Mouse (Mus musculus): ENCODE measurements at regions not wholly inside any gene's neighbourhood (a gene's known extent, or its start where the extent isn't known, plus 50 kb on each side); places are given as distances from the start of the nearest gene placed in this dataset.

DNA sequence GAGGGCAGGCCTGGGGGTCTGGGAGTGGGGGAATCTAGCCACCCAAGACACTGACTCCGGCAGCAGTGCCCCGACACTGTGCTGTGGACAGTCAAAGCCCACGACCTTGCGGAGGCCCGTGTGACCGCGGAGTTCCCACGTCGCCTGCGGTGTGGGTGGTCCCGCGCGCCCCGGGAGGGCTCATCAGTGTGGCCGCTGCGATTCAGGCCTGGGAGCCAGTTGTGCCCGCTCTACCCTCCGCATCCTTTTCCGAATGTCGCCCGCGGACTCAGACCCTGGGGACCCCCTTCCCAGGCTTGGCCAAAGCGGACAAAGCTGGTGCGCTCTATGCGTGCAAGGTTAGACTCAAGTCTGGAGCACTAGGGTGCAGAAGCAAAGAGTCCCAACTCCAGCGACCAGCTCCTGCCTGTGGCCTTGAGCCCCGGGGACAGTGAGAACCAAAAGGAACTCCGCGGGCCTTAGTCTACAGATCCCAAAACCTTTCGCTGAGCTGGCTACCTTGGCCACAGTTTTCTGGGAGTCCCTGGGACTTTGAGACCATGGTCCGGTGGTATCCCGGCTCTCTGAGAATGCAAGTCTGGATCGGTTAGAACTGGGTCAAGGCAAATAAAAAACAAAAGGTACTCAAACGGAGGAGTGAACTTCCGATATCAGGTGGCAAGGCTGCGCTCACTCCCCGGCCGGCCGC is 90.1 kb upstream of the Dio3 start:
- DNase-seq: no peak

DNA sequence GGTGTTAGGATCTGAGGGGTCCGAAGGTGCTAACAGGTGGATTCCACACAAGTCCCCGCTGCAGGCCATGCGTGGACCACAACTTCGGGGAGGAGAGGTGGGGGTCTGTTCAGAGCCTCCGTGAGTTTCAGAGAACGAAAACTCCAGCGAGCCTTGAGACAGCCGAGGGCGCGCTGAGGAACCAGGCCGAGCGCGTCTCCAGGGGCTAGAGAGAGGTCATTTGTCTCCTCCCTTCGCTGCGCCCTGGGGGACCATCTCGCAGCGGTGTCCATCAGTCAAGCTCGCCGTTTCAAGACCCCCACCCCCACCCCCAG is 89.6 kb upstream of the Dio3 start:
- no peak for DNase-seq

DNA sequence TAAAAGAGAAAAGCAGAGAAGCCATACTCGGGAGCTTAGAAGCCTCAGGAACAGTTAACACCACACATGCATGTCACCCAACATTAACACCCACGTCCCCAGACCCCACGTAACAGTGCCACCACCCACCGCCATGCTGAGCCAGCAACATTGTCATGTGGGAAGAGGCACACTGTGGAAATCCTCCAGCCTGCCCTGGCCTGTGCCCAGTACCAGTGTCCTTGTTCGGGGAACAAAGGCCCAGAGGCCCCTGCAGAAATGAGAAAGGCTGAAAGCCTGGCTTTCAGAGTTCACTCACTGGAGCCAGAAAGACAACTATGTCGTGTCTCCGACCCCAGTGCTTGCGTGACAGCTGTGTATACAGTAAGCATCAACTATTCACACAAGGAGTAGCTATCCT is 86.7 kb upstream of the Dio3 start:
- DNase-seq: no peak

DNA sequence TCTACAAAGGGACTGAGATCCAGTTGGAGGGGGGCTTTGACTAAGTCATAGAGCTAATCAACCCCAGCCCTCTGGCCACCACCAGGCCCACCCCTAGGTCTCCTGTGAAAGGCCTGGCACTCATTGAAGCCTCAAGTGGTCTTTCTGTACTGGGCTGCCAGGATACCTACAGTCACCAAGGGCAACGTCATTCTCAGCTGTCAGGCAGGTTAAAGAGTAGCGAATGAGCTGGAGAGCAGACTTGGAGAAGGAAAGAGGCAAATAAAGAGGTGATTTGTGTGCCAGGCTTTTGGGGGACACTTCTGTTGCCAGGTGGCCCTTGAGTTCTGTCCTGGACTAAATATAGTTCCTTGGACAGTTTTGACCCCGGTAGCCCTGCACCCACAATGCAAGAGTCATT is 81.5 kb upstream of the Dio3 start:
- no peak for DNase-seq

DNA sequence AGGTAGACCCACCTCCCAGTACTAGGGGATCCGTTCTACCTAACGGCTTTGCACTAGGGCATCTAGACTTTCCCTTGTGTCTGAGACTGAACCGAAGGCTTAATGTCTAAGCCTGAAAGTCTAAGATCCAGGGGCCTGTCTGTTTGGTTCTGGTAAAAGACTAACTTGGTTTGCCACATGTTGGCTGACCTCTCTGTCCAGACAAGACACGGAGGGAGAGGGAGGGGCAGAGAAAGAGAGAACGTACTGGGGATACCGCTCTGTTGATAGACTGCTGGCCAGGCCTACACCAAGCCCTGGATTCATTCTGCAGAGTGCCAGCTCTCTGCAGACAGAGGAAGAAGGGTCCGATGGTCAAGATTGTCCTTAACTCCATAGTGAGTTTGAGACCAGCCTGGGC is 78.4 kb upstream of the Dio3 start:
- DNase-seq: no peak

DNA sequence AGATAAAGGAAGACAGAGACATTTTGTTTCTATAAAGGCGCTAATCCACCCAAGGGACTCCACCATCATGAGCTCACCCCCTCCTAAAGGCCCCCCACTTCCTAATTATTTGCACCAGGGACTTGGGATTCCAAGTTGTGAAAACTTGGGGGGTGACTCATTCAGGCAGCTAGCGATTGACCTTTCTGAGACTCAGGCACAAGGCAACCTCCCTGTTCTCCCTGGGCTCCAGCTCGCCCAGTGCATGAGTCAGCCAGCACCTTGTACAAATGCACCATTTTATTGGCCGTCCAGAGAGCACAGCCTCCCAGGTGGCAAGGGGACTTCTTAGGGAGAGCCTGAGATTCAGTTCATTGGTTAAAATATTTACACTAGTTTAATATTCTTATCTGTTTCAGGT is 78.0 kb upstream of the Dio3 start:
- DNase-seq: no peak

DNA sequence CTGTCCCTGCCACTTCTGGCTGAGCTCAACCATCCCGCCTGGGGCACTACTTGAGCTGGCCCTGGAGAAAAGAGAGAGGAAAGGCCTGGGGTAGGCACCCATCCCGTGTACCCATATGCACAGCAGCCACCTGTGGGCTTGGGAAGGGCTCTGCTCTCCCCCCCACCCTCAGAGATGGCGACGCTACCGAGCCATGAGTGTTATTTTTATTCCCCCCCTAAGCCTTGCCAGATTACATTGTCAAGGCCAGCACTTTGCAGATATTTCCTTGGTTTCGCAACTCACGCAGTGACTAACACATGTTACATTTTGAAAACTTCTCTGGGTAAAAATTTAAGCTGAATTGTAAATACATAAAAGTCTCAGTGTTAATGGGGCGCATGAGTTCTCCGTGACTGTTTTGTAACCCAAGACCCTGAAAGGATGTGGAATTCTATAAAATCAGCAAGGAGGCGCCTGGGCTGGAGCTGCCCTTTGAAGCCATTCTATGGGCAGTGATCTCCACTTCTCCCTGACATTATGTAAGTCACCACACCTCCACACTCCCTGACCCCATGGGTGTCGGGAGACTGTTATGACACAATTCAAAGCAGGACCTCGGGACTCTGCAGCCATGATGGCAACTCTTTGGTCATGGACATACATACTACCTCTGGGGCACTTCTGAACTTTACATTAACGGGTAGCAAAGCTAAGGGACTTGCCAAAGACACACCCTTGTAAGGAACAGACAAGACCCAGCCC is 75.4 kb upstream of the Dio3 start:
- DNase-seq: no peak

DNA sequence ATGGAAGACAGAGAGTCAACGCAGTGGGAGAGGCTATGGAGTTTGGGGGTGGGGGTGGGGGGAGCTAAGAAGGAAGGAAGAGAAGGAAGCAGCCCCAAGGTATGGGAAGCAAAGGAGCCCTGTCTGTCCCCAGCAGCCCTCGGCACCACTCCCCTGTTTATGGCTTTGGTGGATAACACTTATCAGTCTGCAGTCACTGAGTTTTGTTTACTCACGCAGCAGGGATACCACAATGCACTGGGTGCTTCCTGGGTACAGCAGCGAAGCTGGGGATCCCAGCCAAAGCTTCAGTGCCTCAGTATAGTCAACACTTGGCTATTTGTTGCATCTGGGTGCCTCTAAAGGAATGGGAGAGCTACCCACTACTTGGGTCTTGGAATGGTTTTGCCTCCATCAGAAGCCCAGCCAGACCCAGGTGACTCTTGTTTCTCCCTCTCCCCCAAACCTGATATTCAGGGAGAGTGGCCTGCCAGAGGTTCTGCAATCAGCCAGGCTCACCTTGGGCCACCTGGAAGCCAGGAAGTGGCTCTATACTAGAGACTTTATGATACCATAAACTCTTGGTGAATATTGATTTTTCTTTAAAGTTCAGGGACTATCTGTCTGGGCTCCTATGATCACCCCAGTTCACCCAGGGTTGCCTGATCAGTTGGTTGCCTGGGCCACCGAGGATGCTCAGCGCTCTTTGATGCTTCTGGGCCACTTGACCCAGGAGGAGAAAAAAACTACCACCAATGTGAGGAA is 74.5 kb upstream of the Dio3 start:
- DNase-seq: no peak

DNA sequence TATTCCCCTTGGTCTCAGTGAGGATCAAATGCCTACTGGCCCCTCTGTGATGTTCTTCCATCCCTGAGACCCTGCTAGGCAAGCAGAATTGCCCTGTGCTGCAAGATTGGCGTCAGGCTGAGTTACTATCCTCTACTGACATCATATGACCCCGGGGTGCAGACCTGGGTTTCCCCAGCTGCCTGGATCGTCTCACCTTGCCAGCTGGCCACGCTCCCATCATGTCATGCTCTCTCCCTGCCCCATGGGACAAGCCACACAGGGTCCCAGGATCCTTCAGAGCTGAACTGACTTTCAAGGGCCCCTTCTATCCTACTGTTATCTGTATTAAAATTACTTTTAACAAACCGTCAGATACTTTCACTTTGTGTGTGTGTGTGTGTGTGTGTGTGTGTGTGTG is 72.6 kb upstream of the Dio3 start:
- no peak for DNase-seq

DNA sequence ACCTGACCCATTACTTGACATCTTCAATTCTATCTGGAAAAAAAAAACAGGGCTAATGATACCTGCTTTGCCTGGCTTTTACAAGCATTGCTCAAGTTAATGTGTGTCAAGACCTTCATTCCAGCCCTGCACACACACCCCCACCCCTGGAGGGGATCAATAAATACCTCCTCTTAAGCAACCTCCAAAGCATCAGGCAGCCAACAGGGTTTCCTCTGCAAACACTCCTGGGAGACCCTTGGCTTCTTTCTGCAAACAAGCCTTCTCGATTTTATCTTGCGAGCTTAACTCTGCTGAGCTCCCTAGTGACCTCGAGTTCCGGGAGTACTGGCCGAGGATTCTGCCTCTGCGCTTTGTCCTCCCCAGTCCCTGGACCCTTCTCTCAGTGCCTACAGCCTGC is 72.1 kb upstream of the Dio3 start:
- no peak for DNase-seq

DNA sequence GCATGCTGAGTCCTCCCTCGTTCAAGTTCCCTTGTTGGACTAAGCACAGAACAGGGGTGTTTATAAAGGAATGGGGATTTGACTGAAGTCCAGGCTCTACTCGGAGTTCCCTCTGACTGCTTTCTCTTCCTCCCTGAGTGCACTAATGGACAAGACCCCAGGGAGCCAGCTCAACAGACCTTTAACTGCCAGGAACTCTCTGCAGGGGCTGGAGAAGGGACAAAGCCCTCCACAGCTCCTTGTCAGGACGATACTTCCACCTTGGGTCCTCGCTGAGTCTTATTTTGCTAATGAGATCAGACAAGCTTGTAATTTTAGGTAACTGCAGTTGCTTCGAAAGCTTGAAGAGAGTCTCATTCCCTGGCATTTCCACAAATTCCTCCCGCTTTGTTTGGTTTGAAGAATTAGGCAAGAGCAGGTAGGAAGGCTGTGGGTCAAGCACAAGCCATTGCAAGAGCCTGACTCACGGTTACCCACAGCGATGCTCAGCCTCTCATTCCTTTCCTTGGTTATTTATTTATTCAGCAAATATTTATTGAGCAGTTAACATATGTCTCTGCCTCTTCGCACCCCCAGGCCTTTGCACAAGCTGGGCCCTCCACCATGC is 71.5 kb upstream of the Dio3 start:
- DNase-seq: no peak

DNA sequence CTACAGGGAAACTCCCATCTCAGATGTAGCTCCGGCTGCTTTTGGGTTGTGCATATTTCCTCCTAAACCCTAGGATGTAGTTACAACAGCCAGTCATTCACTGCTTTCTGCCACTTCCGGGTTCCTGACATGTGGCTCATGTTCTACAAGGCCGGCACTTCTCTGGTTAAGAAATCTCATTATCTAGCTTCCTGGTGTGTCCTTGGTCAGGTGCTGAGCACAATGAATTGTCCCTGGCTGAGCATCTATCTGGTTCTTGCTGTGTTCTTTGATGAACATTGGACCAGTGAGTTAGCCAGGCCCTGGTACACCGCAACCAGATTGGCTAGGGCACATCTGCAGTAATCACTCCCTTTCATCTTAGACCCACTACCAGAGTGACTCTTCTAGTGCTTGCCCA is 66.2 kb upstream of the Dio3 start:
- DNase-seq: no peak

DNA sequence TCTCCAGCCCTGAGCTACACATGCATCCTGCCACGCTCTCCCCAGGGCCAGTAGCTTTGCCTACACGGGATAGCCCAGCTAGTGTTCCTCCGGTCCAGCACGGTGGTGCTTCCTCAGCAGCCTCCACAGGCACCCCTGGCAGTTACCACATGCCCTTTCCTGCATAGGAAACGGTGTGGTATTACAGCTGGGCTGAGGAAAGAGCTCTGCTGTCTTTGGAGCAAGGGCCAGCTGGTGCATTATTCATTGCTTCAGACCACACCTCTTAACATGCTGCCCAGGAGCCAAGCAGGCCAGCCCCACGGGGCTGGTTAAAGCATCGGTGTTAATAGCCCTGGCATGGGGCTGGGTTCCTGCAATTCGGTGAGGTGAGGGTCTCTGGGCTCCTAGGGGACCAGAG is 64.0 kb upstream of the Dio3 start:
- no peak for DNase-seq

DNA sequence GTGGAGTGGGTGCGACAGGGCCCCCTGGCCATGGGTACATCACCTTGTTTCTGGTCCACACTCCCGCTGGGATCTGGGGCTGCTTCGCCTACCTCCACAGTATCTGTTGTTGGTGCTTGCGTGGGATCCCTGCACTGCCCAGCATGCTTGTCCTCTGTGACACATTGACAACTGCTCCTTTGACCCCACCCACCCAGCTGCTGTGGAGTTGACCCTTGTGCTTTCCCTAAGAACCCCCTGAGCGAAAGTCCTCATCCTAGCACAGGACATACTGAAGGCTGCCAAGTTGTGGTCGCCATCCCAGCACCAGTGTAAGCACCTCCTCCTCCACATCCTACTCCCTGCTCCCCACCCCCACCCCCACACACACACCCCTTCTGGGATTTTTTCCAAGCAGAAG is 63.6 kb upstream of the Dio3 start:
- no peak for DNase-seq

DNA sequence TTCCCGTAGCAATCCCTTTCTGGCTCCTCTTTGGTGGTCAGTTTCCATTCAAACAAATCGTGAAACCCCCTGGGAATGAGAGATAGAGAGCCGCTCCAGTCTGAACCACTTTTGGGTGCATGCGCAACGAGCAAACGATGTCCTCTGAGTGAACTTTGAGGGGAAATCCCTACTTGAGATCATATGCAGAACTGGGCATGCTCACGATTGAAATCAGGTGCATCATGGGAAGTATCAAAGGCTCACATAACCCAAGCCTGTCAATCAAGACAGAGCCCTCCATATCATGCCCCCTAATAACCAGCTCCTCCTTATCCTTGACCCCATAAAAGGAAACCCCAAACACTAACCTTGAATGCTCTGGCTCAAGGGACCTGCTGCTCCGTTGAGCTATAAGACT is 59.1 kb upstream of the Dio3 start:
- DNase-seq: no peak

DNA sequence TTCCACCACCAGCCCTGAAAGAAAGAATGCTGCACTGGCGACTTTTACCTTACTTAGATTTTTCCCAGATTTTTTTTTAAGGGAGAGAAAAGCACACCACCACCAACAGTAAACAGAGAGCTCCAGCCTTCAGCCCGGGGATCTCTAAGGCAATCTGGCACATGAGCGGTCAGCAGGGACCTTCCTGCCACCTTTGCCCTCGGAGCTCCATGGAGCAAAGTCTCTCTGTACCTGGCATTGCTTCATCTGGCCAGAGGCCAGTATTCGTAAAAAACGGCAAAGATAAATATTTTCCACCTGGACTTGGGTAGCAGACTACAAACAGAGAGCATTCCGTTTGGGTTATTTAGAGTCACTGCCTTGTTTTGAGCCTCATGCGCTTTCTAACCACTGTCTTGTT is 58.4 kb upstream of the Dio3 start:
- no peak for DNase-seq

DNA sequence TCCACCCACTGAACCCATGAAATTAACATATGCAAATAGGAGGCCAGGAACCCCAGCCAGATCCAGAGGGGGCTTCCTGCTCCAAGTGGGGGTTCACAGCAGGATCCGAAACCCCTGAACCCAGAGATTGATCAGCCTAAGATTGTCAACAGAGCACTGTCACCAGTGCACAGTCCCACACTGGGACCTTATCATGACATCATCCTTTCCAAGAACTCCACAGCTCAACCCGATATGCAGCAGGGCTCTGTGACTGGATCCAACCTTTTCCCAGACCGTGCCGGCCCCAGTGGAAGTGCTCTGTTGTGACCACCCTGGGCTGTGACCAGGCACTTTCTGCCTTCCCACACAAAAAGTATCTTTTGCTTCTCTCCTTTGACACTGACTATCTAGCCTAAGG is 57.7 kb upstream of the Dio3 start:
- no peak for DNase-seq

DNA sequence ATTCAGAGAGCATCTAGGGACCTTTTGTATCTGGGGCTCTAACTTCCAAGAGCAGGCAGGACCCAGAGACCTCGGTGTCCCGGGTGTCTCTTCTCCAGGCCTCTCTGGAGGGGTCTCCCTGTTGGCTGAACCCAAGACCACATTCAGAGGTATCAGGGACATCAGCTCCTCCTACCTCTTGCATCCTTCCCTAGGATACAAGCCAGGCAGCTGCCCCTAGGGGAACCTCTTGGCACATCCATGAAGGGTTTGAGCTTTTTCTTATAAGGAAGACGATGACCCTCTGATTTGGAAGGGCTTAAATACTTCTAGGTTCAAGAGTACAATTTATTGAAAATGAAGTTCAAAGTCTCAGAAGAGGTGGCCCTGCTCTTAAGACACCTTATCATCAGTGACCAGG is 57.2 kb upstream of the Dio3 start:
- no peak for DNase-seq

DNA sequence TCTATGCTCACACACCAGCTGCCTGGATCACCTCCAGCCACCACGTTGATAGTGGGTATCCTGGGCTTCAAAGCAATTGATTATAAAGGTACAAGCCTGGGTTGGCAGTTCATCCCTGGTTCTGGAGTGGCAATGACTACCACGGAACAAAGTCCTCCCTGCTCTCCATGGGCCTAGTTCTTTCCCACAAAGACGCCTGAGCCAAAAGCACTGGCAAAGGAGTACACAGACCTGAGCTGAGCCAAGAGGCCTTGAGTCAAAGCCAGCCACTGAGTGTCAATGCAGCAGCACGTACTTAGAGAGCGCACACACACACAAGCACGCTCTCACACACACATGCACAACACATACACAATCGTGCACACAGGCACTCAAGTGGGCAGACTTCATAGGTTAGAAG is 54.6 kb upstream of the Dio3 start:
- DNase-seq: no peak

DNA sequence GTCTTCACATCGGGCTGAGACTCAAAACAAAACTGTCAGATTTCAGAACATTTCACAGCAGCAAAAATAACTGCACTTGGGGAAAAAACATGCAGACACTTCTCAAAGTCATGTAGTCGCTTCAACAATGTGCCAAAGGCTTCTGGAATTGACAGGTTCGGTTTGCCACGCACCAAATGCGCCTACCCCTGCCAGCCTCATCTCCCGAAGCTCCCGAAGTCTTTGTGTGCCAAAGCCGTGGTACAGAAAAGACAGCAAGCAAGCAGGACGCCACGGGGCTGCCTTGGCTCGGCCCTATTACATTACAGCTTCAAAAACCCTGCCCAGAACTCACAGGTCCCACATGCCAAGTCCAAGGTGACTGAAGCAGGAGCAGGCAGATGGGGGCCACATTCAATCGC is 50.9 kb upstream of the Dio3 start:
- no peak for DNase-seq
